Mouse (Mus musculus) ES-E14 (cell line): ENCODE measurements at regions not wholly inside any gene's neighbourhood (a gene's known extent, or its start where the extent isn't known, plus 50 kb on each side); places are given as distances from the start of the nearest gene placed in this dataset.

ENCODE experiments used
- DNase-seq: peaks from one replicate; pipeline ENCODE4 v3.0.0-alpha.2; 2013; ENCODE audit warnings: low read depth, low spot score
- H3K27ac ChIP-seq: 2 replicates; pipeline ENCODE4 v1.5.1; 2012; ENCODE audit warnings: low read depth, mild to moderate bottlenecking, low read length, moderate library complexity, mixed read lengths; ENCODE audit not compliant: poor library complexity, insufficient read depth, severe bottlenecking
- H3K36me3 ChIP-seq: 2 replicates; pipeline ENCODE4 v1.6.1; 2012; ENCODE audit warnings: mild to moderate bottlenecking, low read length, moderate library complexity, mixed read lengths; ENCODE audit not compliant: control insufficient read depth, poor library complexity, insufficient read depth, severe bottlenecking
- H3K4me1 ChIP-seq, 2 experiments: fragments of 150-350 bp in 1 of 2; sonication (generic) in 1 of 2; 2 replicates each; pipeline ENCODE4 v1.6.1; 2012; ENCODE audit warnings: low read length in 2 of 2, mild to moderate bottlenecking in 1 of 2, mixed read lengths in 1 of 2; ENCODE audit not compliant: control insufficient read depth in 2 of 2, insufficient read depth in 2 of 2, poor library complexity in 1 of 2
- H3K4me3 ChIP-seq, 2 experiments: fragments of 150-350 bp in 1 of 2; sonication (generic) in 1 of 2; 2 replicates each; pipeline ENCODE4 v1.5.1; 2012; ENCODE audit warnings: low read length in 2 of 2, low read depth in 1 of 2, mild to moderate bottlenecking in 1 of 2, mixed read lengths in 1 of 2; ENCODE audit not compliant: insufficient read depth in 1 of 2, poor library complexity in 1 of 2, severe bottlenecking in 1 of 2
- H3K9ac ChIP-seq: 2 replicates; pipeline ENCODE4 v1.6.1; 2012; ENCODE audit warnings: low read depth, mild to moderate bottlenecking, low read length, mixed read lengths; ENCODE audit not compliant: poor library complexity, insufficient read depth, severe bottlenecking
- H3K9me3 ChIP-seq: fragments of 150-350 bp; sonication (generic); 2 replicates; pipeline ENCODE4 v1.6.1; 2012; ENCODE audit warnings: low read depth, mild to moderate bottlenecking, low read length; ENCODE audit not compliant: control insufficient read depth, insufficient read depth
- CHD2 ChIP-seq: IDR thresholded peaks from 2 replicates; pipeline ENCODE4 v1.6.1; 2014; ENCODE audit warnings: mild to moderate bottlenecking, low read depth, low read length, inconsistent platforms
- HCFC1 ChIP-seq: IDR thresholded peaks from 2 replicates; pipeline ENCODE4 v1.6.1; 2012; ENCODE audit warnings: low read length, inconsistent platforms, borderline replicate concordance; ENCODE audit not compliant: insufficient read depth
- MAFK ChIP-seq: IDR thresholded peaks from 2 replicates; pipeline ENCODE4 v1.6.1; 2014; ENCODE audit warnings: mild to moderate bottlenecking, low read depth, low read length, inconsistent platforms; ENCODE audit not compliant: insufficient read depth
- ZC3H11A ChIP-seq: IDR thresholded peaks from 2 replicates; pipeline ENCODE4 v1.6.1; 2012; ENCODE audit warnings: low read depth, mild to moderate bottlenecking, inconsistent platforms, low read length, borderline replicate concordance
- ZNF384 ChIP-seq: IDR thresholded peaks from 2 replicates; pipeline ENCODE4 v1.6.1; 2012; ENCODE audit warnings: low read depth, low read length, inconsistent platforms
- in situ Hi-C, 2 experiments: fragments of 600-800 bp; cut with MboI; formaldehyde crosslinking; loops; one replicate each; pipeline ENCODE4 v1.15.1; 2025; ENCODE audit warnings: low sequenced_read_pairs in 2 of 2, inconsistent platforms in 1 of 2; ENCODE audit not compliant: unreplicated experiment in 2 of 2

- in situ Hi-C loops = no loop called here
- H3K4me3 ChIP-seq = no peak overlapping the region
- no peak overlapping the region for H3K27ac ChIP-seq
- no peak overlapping the region for H3K9ac ChIP-seq
- no peaks in the 10 kb centered on the region for H3K36me3 ChIP-seq
- peaks cover 0 to 3% of the 10 kb centered on the region in 2 experiments; a peak in 1 of 4 replicates for H3K4me1 ChIP-seq
- no peak for DNase-seq
- TF ChIP-seq ZC3H11A (no peak), MAFK (no peak), ZNF384 (no peak), HCFC1 (no peak), CHD2 (no peak)
- H3K9me3 ChIP-seq = no peaks in the 10 kb centered on the region
These were observed 269.0 kb upstream of the Zfp507 start for GRCm38 (mm10) chr7:36071774-36072173.

- DNase-seq = no peak
- Histone ChIP-seq H3K27ac (no peak overlapping the region), H3K4me3 (no peak overlapping the region), H3K36me3 (no peaks in the 10 kb centered on the region), H3K4me1 (no peaks in the 10 kb centered on the region), H3K9me3 (no peaks in the 10 kb centered on the region), H3K9ac (no peak overlapping the region)
- TF ChIP-seq HCFC1 (no peak), ZNF384 (no peak), CHD2 (no peak), ZC3H11A (no peak), MAFK (no peak)
- in situ Hi-C loops = no loop called here
These were observed 263.9 kb upstream of the Zfp507 start for GRCm38 (mm10) chr7:36066725-36067124.

- no peak for DNase-seq
- H3K4me1 ChIP-seq = no peaks in the 10 kb centered on the region
- no peak overlapping the region for H3K27ac ChIP-seq
- no peaks in the 10 kb centered on the region for H3K36me3 ChIP-seq
- TF ChIP-seq MAFK (no peak), CHD2 (no peak), ZNF384 (no peak), ZC3H11A (no peak), HCFC1 (no peak)
- no peak overlapping the region for H3K9ac ChIP-seq
- no peaks in the 10 kb centered on the region for H3K9me3 ChIP-seq
- H3K4me3 ChIP-seq = no peak overlapping the region
- in situ Hi-C loops = no loop called here
These were observed 258.9 kb upstream of the Zfp507 start for GRCm38 (mm10) chr7:36061679-36062078.

GRCm38 (mm10) chr7:36060426-36060825, 257.6 kb upstream of the Zfp507 start:
- Histone ChIP-seq H3K9ac (no peak overlapping the region), H3K36me3 (no peaks in the 10 kb centered on the region), H3K9me3 (no peaks in the 10 kb centered on the region), H3K4me1 (no peaks in the 10 kb centered on the region), H3K27ac (no peak overlapping the region), H3K4me3 (no peak overlapping the region)
- in situ Hi-C loops = no loop called here
- no peak for DNase-seq
- TF ChIP-seq ZNF384 = no peak
- TF ChIP-seq ZC3H11A = no peak
- TF ChIP-seq CHD2 = no peak
- TF ChIP-seq HCFC1 = no peak
- no peak for TF ChIP-seq MAFK

GRCm38 (mm10) chr7:36046053-36046452, 243.2 kb upstream of the Zfp507 start:
- H3K4me3 ChIP-seq = no peak overlapping the region
- H3K9me3 ChIP-seq = no peaks in the 10 kb centered on the region
- H3K27ac ChIP-seq = no peak overlapping the region
- in situ Hi-C loops = no loop called here
- DNase-seq = no peak
- TF ChIP-seq CHD2 (no peak), HCFC1 (no peak), ZNF384 (no peak), MAFK (no peak), ZC3H11A (no peak)
- no peak overlapping the region for H3K9ac ChIP-seq
- no peaks in the 10 kb centered on the region for H3K36me3 ChIP-seq
- no peaks in the 10 kb centered on the region for H3K4me1 ChIP-seq
